Mouse (Mus musculus) thymus, adult 2 months (tissue): ENCODE results near the gene Bmper. TPM values are rescaled to one million over a fixed set of nuclear protein-coding genes. Genes with fewer than 3 reads are reported as not detected.

Experiments
- DNase-seq: peaks from one replicate; pipeline ENCODE4 v3.0.0; 2021
- H3K27ac ChIP-seq: fragments of 200-500 bp; 2 replicates; pipeline ENCODE4 v1.5.1; 2012; ENCODE audit warnings: low read length, control low read depth; ENCODE audit not compliant: control insufficient read depth, insufficient read depth
- H3K27me3 ChIP-seq: fragments of 200-500 bp; 2 replicates; pipeline ENCODE4 v1.6.1; 2012; ENCODE audit warnings: mild to moderate bottlenecking, low read length, moderate library complexity, mixed read lengths; ENCODE audit not compliant: control insufficient read depth, insufficient read depth
- H3K36me3 ChIP-seq: fragments of 200-500 bp; 2 replicates; pipeline ENCODE4 v1.6.1; 2012; ENCODE audit warnings: mild to moderate bottlenecking, low read length, moderate library complexity; ENCODE audit not compliant: control insufficient read depth, insufficient read depth
- H3K4me1 ChIP-seq: fragments of 200-500 bp; replicated peaks from 2 replicates; pipeline ENCODE4 v1.6.1; 2012; ENCODE audit warnings: low read length; ENCODE audit not compliant: control insufficient read depth, insufficient read depth
- H3K4me3 ChIP-seq: fragments of 200-500 bp; 2 replicates; pipeline ENCODE4 v1.5.1; 2012; ENCODE audit warnings: mild to moderate bottlenecking, low read length, control low read depth, moderate library complexity; ENCODE audit not compliant: control insufficient read depth, insufficient read depth
- CTCF ChIP-seq: fragments of 200-500 bp; IDR thresholded peaks from 2 replicates; pipeline ENCODE4 v1.5.1; 2012; ENCODE audit warnings: mild to moderate bottlenecking, control low read depth, low read length, moderate library complexity, borderline replicate concordance; ENCODE audit not compliant: control insufficient read depth, poor library complexity, insufficient read depth; ENCODE audit errors: extremely low read depth
- POLR2A ChIP-seq: fragments of 200-500 bp; IDR thresholded peaks from 2 replicates; pipeline ENCODE4 v1.6.1; 2012; ENCODE audit warnings: mild to moderate bottlenecking, low read length, control low read depth, moderate library complexity; ENCODE audit not compliant: control insufficient read depth, poor library complexity, insufficient read depth; ENCODE audit errors: extremely low read depth
- WGBS: fragments of 180-500 bp; shearing (Covaris S2); methylation state at CpG from one replicate; pipeline ENCODE4 v1.1.7; 2018; 5-methylcytosine and 5-hydroxymethylcytosine counted together
- polyA plus RNA-seq: library from polyadenylated mRNA; depleted of rRNA; stranded (reverse); fragments of >200 nt; gene quantifications from 2 replicates; pipeline ENCODE4 v1.2.3, GENCODE M21; 2012

Bmper gene
- polyA plus RNA-seq, 1 experiment: 0.40 TPM

DNA sequence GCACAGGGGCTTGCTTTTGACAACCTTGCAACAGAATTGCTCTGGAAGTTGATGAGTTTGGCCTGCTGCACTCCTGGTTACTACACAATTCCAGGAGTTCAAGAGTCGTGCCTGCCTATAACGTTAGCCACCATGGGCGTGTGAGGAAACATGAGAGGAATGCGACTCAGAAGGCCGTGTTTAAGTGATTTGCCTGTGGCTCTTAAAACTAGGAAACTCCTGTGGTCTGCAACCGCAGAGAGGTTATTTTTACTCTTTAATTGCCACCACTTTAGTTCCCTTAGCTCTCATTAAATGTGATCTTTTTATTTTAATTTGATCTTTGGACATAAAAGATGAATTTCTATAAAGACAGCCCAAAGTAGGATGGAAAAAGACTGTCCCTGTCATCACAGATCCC lies 184.5 kb downstream of the Bmper start:
- TF ChIP-seq POLR2A: no peak
- DNase-seq: no peak
- WGBS: 52% methylated on average over 6 of the region's 6 CpGs
- H3K4me1 ChIP-seq: no peaks in the 10 kb centered on the region
- no peak overlapping the region; the same call in 1 of the 2 replicates for H3K27ac ChIP-seq
- no peaks in the 10 kb centered on the region for H3K36me3 ChIP-seq
- H3K4me3 ChIP-seq: no peak overlapping the region
- no peaks in the 10 kb centered on the region for H3K27me3 ChIP-seq

DNA sequence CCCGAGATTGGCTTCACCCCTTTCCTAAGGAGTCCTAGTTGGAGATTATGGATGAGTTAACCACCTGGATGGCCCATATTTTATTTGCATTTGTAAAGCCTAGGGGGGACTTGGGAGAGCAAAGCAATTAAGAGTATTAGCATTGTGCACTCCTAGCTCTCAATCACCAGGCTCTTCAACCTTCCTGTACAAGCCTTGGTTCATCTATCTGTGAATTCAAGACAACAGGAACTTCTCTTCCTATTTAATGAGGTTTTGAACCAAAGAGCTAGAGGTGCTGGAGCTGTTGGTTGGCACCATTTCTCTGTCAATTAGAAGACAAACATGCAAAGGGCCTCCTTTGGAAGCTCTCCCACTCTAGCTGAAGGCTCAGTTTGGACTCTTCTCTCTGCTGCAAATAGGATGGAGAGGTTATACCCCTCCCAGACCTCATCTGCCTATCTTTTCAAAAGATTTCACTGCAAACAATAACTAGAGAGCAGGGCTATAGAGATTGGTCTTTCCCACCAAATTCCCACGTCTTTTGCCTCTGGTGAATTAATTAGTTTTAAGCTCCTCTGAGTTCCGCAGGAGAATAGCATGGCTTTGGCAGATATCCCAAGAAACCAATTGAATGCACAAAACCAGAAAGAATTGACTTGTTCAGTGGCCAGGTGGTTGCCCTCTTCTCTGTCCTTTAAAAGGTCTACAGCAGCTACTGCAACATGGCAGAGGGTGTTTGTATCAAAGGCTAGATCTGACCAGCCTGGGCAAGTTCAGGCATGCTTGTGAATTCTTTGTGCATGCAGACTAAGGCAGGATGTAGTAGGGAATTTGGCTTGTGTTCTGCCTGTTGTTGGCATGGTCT lies 185.3 kb downstream of the Bmper start:
- Histone ChIP-seq H3K27me3 (no peaks in the 10 kb centered on the region), H3K4me1 (no peaks in the 10 kb centered on the region), H3K36me3 (no peaks in the 10 kb centered on the region), H3K4me3 (no peak overlapping the region), H3K27ac (no peak overlapping the region)
- no peak for DNase-seq
- TF ChIP-seq CTCF: no peak
- TF ChIP-seq POLR2A: no peak
- 85% methylated on average over 3 of the region's 3 CpGs for WGBS

DNA sequence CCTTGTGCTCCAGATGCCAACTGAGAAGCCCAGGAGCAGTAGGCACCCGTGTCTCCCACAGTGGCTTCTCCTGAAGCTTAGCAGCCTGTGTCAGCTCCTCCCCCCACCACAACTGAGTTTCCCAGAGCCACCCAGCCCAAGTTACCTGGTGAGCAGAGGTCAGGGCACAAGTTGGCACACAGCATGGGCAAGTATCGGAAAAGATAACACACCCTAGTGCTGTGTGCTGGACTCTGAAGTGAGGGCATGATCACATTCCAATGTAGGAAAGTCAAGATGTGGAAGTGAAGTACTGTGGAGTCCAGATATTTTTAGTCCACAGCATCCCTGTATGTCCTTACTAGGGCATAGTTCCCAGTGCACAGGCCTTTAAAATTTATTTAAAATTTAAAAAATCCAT lies 187.7 kb downstream of the Bmper start:
- Histone ChIP-seq H3K27me3 (no peaks in the 10 kb centered on the region), H3K4me3 (no peak overlapping the region), H3K4me1 (no peaks in the 10 kb centered on the region), H3K36me3 (no peaks in the 10 kb centered on the region), H3K27ac (no peak overlapping the region)
- DNase-seq: no peak
- 68% methylated on average over 2 of the region's 2 CpGs for WGBS
- TF ChIP-seq POLR2A (no peak), CTCF (no peak)

DNA sequence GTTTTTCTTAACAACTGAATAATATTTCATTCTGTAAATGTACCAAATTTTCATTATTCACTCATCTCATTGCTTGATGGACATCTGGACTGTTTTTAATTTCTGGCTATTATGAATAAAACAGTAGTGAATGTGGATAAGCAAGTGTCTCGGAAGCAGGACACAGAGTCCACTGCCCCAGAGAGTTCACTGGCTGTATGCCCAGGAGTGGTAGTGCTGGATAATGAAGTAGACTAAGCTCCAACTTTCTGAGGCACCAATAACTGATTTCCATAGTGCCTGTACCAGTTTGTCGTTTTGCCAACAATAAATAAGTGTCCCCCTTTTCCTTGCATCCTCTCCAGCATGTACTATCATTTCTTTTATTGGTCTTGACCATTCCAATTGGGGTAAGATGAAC lies 190.1 kb downstream of the Bmper start:
- no peak for TF ChIP-seq POLR2A
- no peak for TF ChIP-seq CTCF
- Histone ChIP-seq H3K27me3 (no peaks in the 10 kb centered on the region), H3K4me3 (no peak overlapping the region), H3K27ac (no peak overlapping the region), H3K4me1 (no peaks in the 10 kb centered on the region), H3K36me3 (no peaks in the 10 kb centered on the region)
- DNase-seq: no peak
- 88% methylated on average over 2 of the region's 2 CpGs for WGBS

DNA sequence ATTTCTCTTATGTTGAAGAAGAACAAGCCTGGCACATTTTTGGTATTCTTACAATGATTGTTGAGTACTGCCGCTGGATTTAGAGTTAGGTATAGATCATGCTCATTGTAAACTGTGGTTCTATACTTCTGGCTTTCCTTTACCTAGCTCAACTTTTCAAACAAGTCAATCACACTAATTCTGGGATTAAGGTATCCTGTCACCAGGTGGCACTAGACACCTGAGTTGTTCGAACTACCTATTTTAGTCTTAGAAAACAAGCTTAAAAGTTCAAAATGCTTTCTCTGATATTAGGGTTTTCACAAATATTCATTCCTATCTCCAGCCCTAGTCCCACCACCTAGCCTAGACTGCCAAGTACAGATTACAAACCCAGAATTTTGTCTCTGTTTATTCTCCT lies 196.2 kb downstream of the Bmper start:
- no peak for TF ChIP-seq CTCF
- no peak for TF ChIP-seq POLR2A
- DNase-seq: no peak
- H3K36me3 ChIP-seq: no peaks in the 10 kb centered on the region

DNA sequence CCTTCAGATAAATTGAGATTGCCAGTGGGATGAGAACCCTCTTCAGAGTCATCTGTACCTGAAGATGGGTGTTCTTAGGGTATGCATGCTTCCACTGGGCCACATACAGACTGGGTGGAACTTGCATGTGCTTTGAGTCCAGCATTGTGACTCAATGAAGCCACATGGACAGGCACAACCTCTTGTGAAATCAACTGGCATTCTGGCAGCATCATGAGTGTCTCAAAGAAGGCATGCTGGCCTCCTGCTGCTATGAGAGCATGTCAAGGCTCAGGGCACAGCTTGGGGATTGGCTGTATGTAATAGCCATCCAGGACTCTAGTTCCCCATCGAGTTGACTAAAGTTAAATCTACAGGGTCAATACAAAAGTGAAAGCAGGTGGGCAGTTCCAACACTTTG lies 200.9 kb downstream of the Bmper start:
- DNase-seq: no peak
- TF ChIP-seq CTCF (no peak), POLR2A (no peak)
- H3K4me1 ChIP-seq: no peaks in the 10 kb centered on the region
- H3K4me3 ChIP-seq: no peak overlapping the region
- H3K27ac ChIP-seq: no peak overlapping the region
- no peaks in the 10 kb centered on the region for H3K27me3 ChIP-seq
- 86% methylated on average over 1 of the region's 1 CpGs for WGBS
- no peaks in the 10 kb centered on the region for H3K36me3 ChIP-seq

More for the DNA sequence above, 196.2 kb downstream of the Bmper start:
- Histone ChIP-seq H3K4me3 (no peak overlapping the region), H3K27me3 (no peaks in the 10 kb centered on the region), H3K4me1 (no peaks in the 10 kb centered on the region), H3K27ac (no peak overlapping the region)
- 95% methylated on average over 2 of the region's 2 CpGs for WGBS

DNA sequence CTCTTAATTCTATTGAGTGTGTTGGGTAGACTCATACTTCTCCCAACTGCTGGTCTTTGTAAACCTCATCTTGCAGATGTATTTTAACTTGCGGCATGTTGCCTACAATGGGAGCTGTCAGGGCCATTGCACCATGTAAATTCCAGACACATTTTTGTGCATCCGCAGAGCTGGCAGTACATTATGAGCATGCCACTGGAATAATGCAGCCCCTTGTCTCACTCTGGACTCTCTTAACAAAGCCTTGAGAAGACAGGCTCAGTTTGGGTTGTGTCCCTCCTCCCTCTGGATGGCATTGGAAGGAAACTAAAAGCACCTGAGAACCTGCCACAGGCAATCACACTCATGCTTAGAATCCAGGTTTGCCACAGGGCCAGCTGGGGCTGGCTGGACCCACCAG lies 209.8 kb downstream of the Bmper start:
- H3K27me3 ChIP-seq: no peaks in the 10 kb centered on the region
- H3K4me3 ChIP-seq: no peak overlapping the region
- no peak for TF ChIP-seq CTCF
- TF ChIP-seq POLR2A: no peak
- no peak for DNase-seq
- H3K27ac ChIP-seq: no peak overlapping the region
- WGBS: 98% methylated on average over 2 of the region's 2 CpGs
- no peaks in the 10 kb centered on the region for H3K4me1 ChIP-seq
- H3K36me3 ChIP-seq: no peaks in the 10 kb centered on the region
